Mouse (Mus musculus): ENCODE data around the gene Parl.

- no peak for TF ChIP-seq CTCF (IDR thresholded peaks at IDR 0.05; ENCODE audit: low read depth, low read length)
- TF ChIP-seq POLR2A (IDR thresholded peaks at IDR 0.05; ENCODE audit: extremely low read depth, insufficient read depth, low read length) = no peak
Observed at GRCm38 (mm10) chr16:20316770-20317169, 14.6 kb upstream of the Parl start.
